Mouse (Mus musculus) fibroblast of lung, adult 2 months (primary cell): Measurements from ENCODE around the gene Gm49321.

Experiments
- DNase-seq: peaks from one replicate; pipeline ENCODE4 v3.0.0-alpha.2; 2011; ENCODE audit warnings: low read depth

Gene Gm49321

DNA sequence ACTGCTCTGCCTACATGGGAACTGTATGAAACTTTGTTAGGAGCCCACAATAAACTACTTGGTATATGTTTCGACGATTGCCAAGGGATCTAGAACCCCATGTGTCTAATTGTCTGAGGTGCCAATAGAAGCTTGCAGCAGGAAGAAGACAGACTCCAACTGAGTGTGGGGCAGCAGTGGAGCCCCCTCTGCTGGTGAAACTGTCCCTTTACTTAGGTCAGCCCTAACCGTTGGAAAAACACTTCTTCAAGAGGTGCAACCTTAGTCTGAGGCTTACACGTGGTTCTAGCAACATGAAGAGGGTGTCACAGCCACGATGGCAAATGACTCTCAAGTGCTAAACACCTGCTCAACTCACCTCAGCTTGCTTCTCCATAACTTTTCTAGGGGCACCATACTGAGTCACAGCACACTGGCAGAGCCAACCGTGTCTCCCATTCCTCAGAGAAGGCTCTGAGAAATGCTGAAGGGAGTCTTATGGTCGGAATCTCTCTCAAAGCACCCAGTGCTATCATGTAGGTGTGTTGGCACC is 77.4 kb downstream of the Gm49321 start:
- no peak for DNase-seq

DNA sequence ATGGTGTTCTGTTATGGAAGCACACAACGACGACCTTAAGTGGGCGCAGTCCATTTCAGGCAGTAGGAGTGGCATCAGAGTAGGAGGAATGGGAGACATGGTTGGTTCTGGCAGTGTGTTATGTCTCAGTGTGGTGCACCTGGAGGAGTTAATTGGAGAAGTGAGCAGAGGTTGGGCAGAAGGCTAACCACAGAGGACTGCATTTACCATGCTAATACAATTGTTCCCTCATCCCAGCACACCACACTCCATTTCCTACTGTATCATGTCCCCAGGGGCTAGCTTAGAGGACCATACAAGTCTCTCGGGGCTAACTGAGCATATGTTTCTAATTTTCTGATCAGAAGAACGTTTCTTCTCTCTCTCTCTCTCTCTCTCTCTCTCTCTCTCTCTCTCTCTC is 78.0 kb downstream of the Gm49321 start:
- DNase-seq: no peak
